Mouse (Mus musculus) kidney, adult 9 months (tissue): Measurements from ENCODE around the gene Ryr1.

Experiments used
- DNase-seq: peaks from one replicate; pipeline ENCODE4 v3.0.0; 2022

Gene Ryr1

GRCm38 (mm10) chr7:29124970-29125369, at the start of gene Ryr1:
TSS of gene Ryr1 (minus strand) at chr7:29125179.
- DNase-seq: peak; percentile 22

- no peak for DNase-seq
These were observed 47.5 kb upstream of the Ryr1 start for GRCm38 (mm10) chr7:29172390-29173016.

GRCm38 (mm10) chr7:29171562-29172097, 46.7 kb upstream of the Ryr1 start:
- DNase-seq: no peak

GRCm38 (mm10) chr7:29170755-29171561, 46.0 kb upstream of the Ryr1 start:
- DNase-seq: no peak

- DNase-seq: peak; percentile 94
These were observed 45.2 kb upstream of the Ryr1 start, which contains the start of the genes Ggn and Spred3 for GRCm38 (mm10) chr7:29170066-29170754. TSS of gene Ggn (plus strand) at chr7:29170210. TSS of gene Spred3 (minus strand) at chr7:29170411.

- peak; percentile 73 for DNase-seq
These were observed 44.5 kb upstream of the Ryr1 start for GRCm38 (mm10) chr7:29169231-29170065.

GRCm38 (mm10) chr7:29168791-29169230, 43.8 kb upstream of the Ryr1 start:
- DNase-seq: no peak

- DNase-seq: no peak
These were observed 43.2 kb upstream of the Ryr1 start for GRCm38 (mm10) chr7:29168121-29168695.

GRCm38 (mm10) chr7:29167656-29168055, 42.7 kb upstream of the Ryr1 start:
- DNase-seq: no peak

GRCm38 (mm10) chr7:29162750-29163525, 38.0 kb upstream of the Ryr1 start:
- peak; percentile 79 for DNase-seq

GRCm38 (mm10) chr7:29162294-29162693, 37.3 kb upstream of the Ryr1 start:
- no peak for DNase-seq

- no peak for DNase-seq
These were observed 33.3 kb upstream of the Ryr1 start for GRCm38 (mm10) chr7:29158264-29158663.

- DNase-seq: peak; percentile 90
These were observed 31.1 kb upstream of the Ryr1 start, which contains the start of gene Fam98c for GRCm38 (mm10) chr7:29155838-29156782. TSS of gene Fam98c (minus strand) at chr7:29156234.

- DNase-seq: peak; percentile 91
These were observed 30.3 kb upstream of the Ryr1 start for GRCm38 (mm10) chr7:29155196-29155837.

GRCm38 (mm10) chr7:29154018-29154720, 29.2 kb upstream of the Ryr1 start:
- no peak for DNase-seq

GRCm38 (mm10) chr7:29151486-29151885, 26.5 kb upstream of the Ryr1 start:
- DNase-seq: no peak

GRCm38 (mm10) chr7:29148771-29149170, 23.8 kb upstream of the Ryr1 start:
- peak; percentile 65 for DNase-seq

GRCm38 (mm10) chr7:29146625-29147367, 21.8 kb upstream of the Ryr1 start:
- no peak for DNase-seq
